Mouse (Mus musculus): Measurements from ENCODE around the gene Stk19. TPM values are rescaled to one million over a fixed set of nuclear protein-coding genes. Genes with fewer than 3 reads are reported as not detected.

Gene Stk19
- total and polyA plus RNA-seq, 2 experiments from 2014 or later, result 25.8 to 48.6 TPM

- H3K9ac ChIP-seq (replicated peaks; ENCODE audit: low read length, poor library complexity, severe bottlenecking), result no peak overlapping the region
- H3K27ac ChIP-seq (ENCODE audit: low read depth, low read length), result no peak overlapping the region
- no peak overlapping the region for H3K4me2 ChIP-seq (ENCODE audit: low read depth, low read length, poor library complexity, severe bottlenecking)
- DNase-seq (ENCODE audit: low spot score) (no peak), ATAC-seq (ENCODE audit: low FRiP score) (no peak)
- H3K27me3 ChIP-seq (ENCODE audit: insufficient read depth, low read length), result no peaks in the 10 kb centered on the region
- H3K9me3 ChIP-seq (ENCODE audit: low read length), result no peaks in the 10 kb centered on the region
- peaks cover 10% of the 10 kb centered on the region for H3K4me1 ChIP-seq (ENCODE audit: insufficient read depth, low read length)
- no peak overlapping the region for H3K4me3 ChIP-seq (ENCODE audit: low read depth, low read length)
- WGBS, result 95% methylated on average over 7 of the region's 7 CpGs
- peaks cover 53% of the 10 kb centered on the region for H3K36me3 ChIP-seq (ENCODE audit: insufficient read depth, low read length)
- no peak for TF ChIP-seq CTCF (IDR thresholded peaks at IDR 0.05)
These were observed 10.9 kb upstream of the Stk19 start for GRCm38 (mm10) chr17:34847615-34848014.

GRCm38 (mm10) chr17:34847192-34847591 lies 10.4 kb upstream of the Stk19 start:
- Histone ChIP-seq H3K27me3 (ENCODE audit: insufficient read depth, low read length) (no peaks in the 10 kb centered on the region), H3K36me3 (ENCODE audit: insufficient read depth, low read length) (peaks cover 53% of the 10 kb centered on the region), H3K27ac (ENCODE audit: low read depth, low read length) (no peak overlapping the region), H3K4me2 (ENCODE audit: low read depth, low read length, poor library complexity, severe bottlenecking) (no peak overlapping the region), H3K4me1 (ENCODE audit: insufficient read depth, low read length) (peaks cover 10% of the 10 kb centered on the region), H3K9ac (replicated peaks; ENCODE audit: low read length, poor library complexity, severe bottlenecking) (no peak overlapping the region), H3K9me3 (ENCODE audit: low read length) (no peaks in the 10 kb centered on the region), H3K4me3 (ENCODE audit: low read depth, low read length) (no peak overlapping the region)
- DNase-seq (ENCODE audit: low spot score) (no peak), ATAC-seq (ENCODE audit: low FRiP score) (no peak)
- 85% methylated on average over 6 of the region's 6 CpGs for WGBS
- TF ChIP-seq CTCF (IDR thresholded peaks at IDR 0.05), result no peak

- no peak overlapping the region for H3K4me2 ChIP-seq (ENCODE audit: low read depth, low read length, poor library complexity, severe bottlenecking)
- H3K9ac ChIP-seq (replicated peaks; ENCODE audit: low read length, poor library complexity, severe bottlenecking), result no peak overlapping the region
- no peak overlapping the region for H3K4me3 ChIP-seq (ENCODE audit: low read depth, low read length)
- H3K4me1 ChIP-seq (ENCODE audit: insufficient read depth, low read length), result peaks cover 4% of the 10 kb centered on the region; the same call in 1 of the 2 replicates
- no peak overlapping the region for H3K27ac ChIP-seq (ENCODE audit: low read depth, low read length)
- H3K36me3 ChIP-seq (ENCODE audit: insufficient read depth, low read length), result peaks cover 75% of the 10 kb centered on the region
- DNase-seq (ENCODE audit: low spot score) (no peak), ATAC-seq (ENCODE audit: low FRiP score) (no peak)
- H3K9me3 ChIP-seq (ENCODE audit: low read length), result no peaks in the 10 kb centered on the region
- 95% methylated on average over 13 of the region's 13 CpGs for WGBS
- no peak for TF ChIP-seq CTCF (IDR thresholded peaks at IDR 0.05)
- no peaks in the 10 kb centered on the region for H3K27me3 ChIP-seq (ENCODE audit: insufficient read depth, low read length)
These were observed 8.1 kb upstream of the Stk19 start for GRCm38 (mm10) chr17:34844884-34845283.

- no peaks in the 10 kb centered on the region for H3K27me3 ChIP-seq (ENCODE audit: insufficient read depth, low read length)
- WGBS, result 86% methylated on average over 6 of the region's 6 CpGs
- no peak for TF ChIP-seq CTCF (IDR thresholded peaks at IDR 0.05)
- peaks cover 57% of the 10 kb centered on the region for H3K36me3 ChIP-seq (ENCODE audit: insufficient read depth, low read length)
- H3K4me1 ChIP-seq (ENCODE audit: insufficient read depth, low read length), result peaks cover 5% of the 10 kb centered on the region; the same call in 1 of the 2 replicates
- H3K27ac ChIP-seq (ENCODE audit: low read depth, low read length), result no peak overlapping the region
- no peak for ATAC-seq (ENCODE audit: low FRiP score)
- no peak for DNase-seq (ENCODE audit: low spot score)
- no peaks in the 10 kb centered on the region for H3K9me3 ChIP-seq (ENCODE audit: low read length)
- no peak overlapping the region for H3K4me2 ChIP-seq (ENCODE audit: low read depth, low read length, poor library complexity, severe bottlenecking)
- H3K9ac ChIP-seq (replicated peaks; ENCODE audit: low read length, poor library complexity, severe bottlenecking), result no peak overlapping the region
- H3K4me3 ChIP-seq (ENCODE audit: low read depth, low read length), result no peak overlapping the region
These were observed 4.1 kb upstream of the Stk19 start for GRCm38 (mm10) chr17:34840736-34841307.

GRCm38 (mm10) chr17:34838785-34839184 lies 2.0 kb upstream of the Stk19 start:
- Histone ChIP-seq H3K27ac (ENCODE audit: low read depth, low read length) (no peak overlapping the region), H3K4me3 (ENCODE audit: low read depth, low read length) (no peak overlapping the region), H3K4me2 (ENCODE audit: low read depth, low read length, poor library complexity, severe bottlenecking) (no peak overlapping the region), H3K27me3 (ENCODE audit: insufficient read depth, low read length) (no peaks in the 10 kb centered on the region), H3K9ac (replicated peaks; ENCODE audit: low read length, poor library complexity, severe bottlenecking) (no peak overlapping the region), H3K36me3 (ENCODE audit: insufficient read depth, low read length) (peaks cover 37% of the 10 kb centered on the region), H3K4me1 (ENCODE audit: insufficient read depth, low read length) (peaks cover 5% of the 10 kb centered on the region; the same call in 1 of the 2 replicates), H3K9me3 (ENCODE audit: low read length) (no peaks in the 10 kb centered on the region)
- no peak for DNase-seq (ENCODE audit: low spot score)
- TF ChIP-seq CTCF (IDR thresholded peaks at IDR 0.05), result no peak
- ATAC-seq (ENCODE audit: low FRiP score), result no peak
- 90% methylated on average over 7 of the region's 7 CpGs for WGBS

GRCm38 (mm10) chr17:34837464-34838324 lies 949 bp upstream of the Stk19 start:
- 42% methylated on average over 42 of the region's 43 CpGs for WGBS
- H3K36me3 ChIP-seq (ENCODE audit: insufficient read depth, low read length), result peaks cover 34% of the 10 kb centered on the region
- peak; percentile 22; the same call in 1 of the 2 replicates for ATAC-seq (ENCODE audit: low FRiP score)

More at GRCm38 (mm10) chr17:34837464-34838324, 949 bp upstream of the Stk19 start:
- peak overlapping the region; percentile 57 for H3K4me3 ChIP-seq (ENCODE audit: low read depth, low read length)
- H3K27me3 ChIP-seq (ENCODE audit: insufficient read depth, low read length), result no peaks in the 10 kb centered on the region
- H3K9me3 ChIP-seq (ENCODE audit: low read length), result no peaks in the 10 kb centered on the region
- no peak for TF ChIP-seq CTCF (IDR thresholded peaks at IDR 0.05)
- H3K27ac ChIP-seq (ENCODE audit: low read depth, low read length), result peak overlapping the region; percentile 77; the same call in 1 of the 2 replicates
- DNase-seq (ENCODE audit: low spot score), result no peak
- H3K4me1 ChIP-seq (ENCODE audit: insufficient read depth, low read length), result peaks cover 5% of the 10 kb centered on the region; the same call in 1 of the 2 replicates
- peak overlapping the region; percentile 98 for H3K4me2 ChIP-seq (ENCODE audit: low read depth, low read length, poor library complexity, severe bottlenecking)
- peak overlapping the region; percentile 71 for H3K9ac ChIP-seq (replicated peaks; ENCODE audit: low read length, poor library complexity, severe bottlenecking)

Measured in midbrain, postnatal 0 days (tissue).